Mouse (Mus musculus) kidney, adult 2 months (tissue): ENCODE data around the gene Slc4a4.

Experiments
- CTCF ChIP-seq: fragments of 200-500 bp; conservative IDR thresholded peaks from 2 replicates; pipeline ENCODE4 v1.5.1; 2011; ENCODE audit warnings: low read depth, mild to moderate bottlenecking, control low read depth, low read length, moderate library complexity, mixed read lengths; ENCODE audit not compliant: insufficient read depth, insufficient read length
- POLR2A ChIP-seq: fragments of 200-500 bp; IDR thresholded peaks from one replicate; pipeline ENCODE4 v1.6.1; 2011; ENCODE audit warnings: low read depth, low read length, control low read depth

GRCm38 (mm10) chr5:88862163-88862562 is 24.5 kb upstream of the Slc4a4 start:
- TF ChIP-seq CTCF (peak; percentile 65), POLR2A (no peak)
